Mouse (Mus musculus) kidney, adult 2 months (tissue): ENCODE results near the gene Hcrtr1. TPM values are rescaled to one million over a fixed set of nuclear protein-coding genes. Genes with fewer than 3 reads are reported as not detected.

Source experiments
- DNase-seq: peaks from one replicate; pipeline ENCODE4 v3.0.0; 2021
- H3K27ac ChIP-seq: fragments of 200-500 bp; 2 replicates; pipeline ENCODE4 v1.5.1; 2012; ENCODE audit warnings: low read depth, low read length, control low read depth, inconsistent platforms; ENCODE audit not compliant: insufficient read depth
- H3K27me3 ChIP-seq: fragments of 200-500 bp; replicated peaks from 2 replicates; pipeline ENCODE4 v1.6.1; 2012; ENCODE audit warnings: mild to moderate bottlenecking, moderate library complexity, low read length, inconsistent platforms; ENCODE audit not compliant: control insufficient read depth, insufficient read depth
- H3K36me3 ChIP-seq: fragments of 200-500 bp; 2 replicates; pipeline ENCODE4 v1.6.1; 2012; ENCODE audit warnings: mild to moderate bottlenecking, moderate library complexity, low read length, inconsistent platforms; ENCODE audit not compliant: control insufficient read depth, insufficient read depth
- H3K4me1 ChIP-seq: fragments of 200-500 bp; 2 replicates; pipeline ENCODE4 v1.6.1; 2011; ENCODE audit warnings: low read length; ENCODE audit not compliant: control insufficient read depth, insufficient read depth
- H3K4me3 ChIP-seq: fragments of 200-500 bp; 2 replicates; pipeline ENCODE4 v1.5.1; 2011; ENCODE audit warnings: mild to moderate bottlenecking, low read depth, low read length, control low read depth; ENCODE audit not compliant: insufficient read depth
- CTCF ChIP-seq: fragments of 200-500 bp; conservative IDR thresholded peaks from 2 replicates; pipeline ENCODE4 v1.5.1; 2011; ENCODE audit warnings: low read depth, mild to moderate bottlenecking, control low read depth, low read length, moderate library complexity, mixed read lengths; ENCODE audit not compliant: insufficient read depth, insufficient read length
- POLR2A ChIP-seq: fragments of 200-500 bp; IDR thresholded peaks from one replicate; pipeline ENCODE4 v1.6.1; 2011; ENCODE audit warnings: low read depth, low read length, control low read depth
- WGBS: fragments of 180-500 bp; shearing (Covaris S2); methylation state at CpG from one replicate; pipeline ENCODE4 v1.1.7; 2018; 5-methylcytosine and 5-hydroxymethylcytosine counted together
- polyA plus RNA-seq: library from polyadenylated mRNA; depleted of rRNA; stranded (reverse); fragments of >200 nt; gene quantifications from 2 replicates; pipeline ENCODE4 v1.2.3, GENCODE M21; 2012

Hcrtr1 gene
- polyA plus RNA-seq, 1 experiment: 0.56 TPM

- DNase-seq: no peak
- no peaks in the 10 kb centered on the region for H3K36me3 ChIP-seq
- H3K4me1 ChIP-seq: peaks cover 11% of the 10 kb centered on the region
- 89% methylated on average over 7 of the region's 7 CpGs for WGBS
- no peak for TF ChIP-seq CTCF
- no peak for TF ChIP-seq POLR2A
- H3K4me3 ChIP-seq: no peak overlapping the region
- H3K27me3 ChIP-seq: no peaks in the 10 kb centered on the region
- H3K27ac ChIP-seq: no peak overlapping the region
Observed at GRCm38 (mm10) chr4:130180909-130181602, 41.9 kb upstream of the Hcrtr1 start.

- Histone ChIP-seq H3K4me1 (peaks cover 11% of the 10 kb centered on the region), H3K36me3 (no peaks in the 10 kb centered on the region), H3K4me3 (no peak overlapping the region), H3K27me3 (no peaks in the 10 kb centered on the region), H3K27ac (no peak overlapping the region)
- DNase-seq: no peak
- no peak for TF ChIP-seq POLR2A
- 88% methylated on average over 3 of the region's 3 CpGs for WGBS
Observed at GRCm38 (mm10) chr4:130179876-130180275, 40.7 kb upstream of the Hcrtr1 start.

- Histone ChIP-seq H3K27ac (peak overlapping the region; percentile 61), H3K27me3 (no peaks in the 10 kb centered on the region), H3K4me3 (no peak overlapping the region), H3K4me1 (peaks cover 27% of the 10 kb centered on the region), H3K36me3 (no peaks in the 10 kb centered on the region)
- 40% methylated on average over 7 of the region's 7 CpGs for WGBS
- no peak for TF ChIP-seq CTCF
- TF ChIP-seq POLR2A: no peak
- DNase-seq: peak; percentile 58
Observed at GRCm38 (mm10) chr4:130177536-130177935, 38.4 kb upstream of the Hcrtr1 start.

- Histone ChIP-seq H3K27ac (peak overlapping the region; percentile 61), H3K4me3 (no peak overlapping the region), H3K4me1 (peaks cover 28% of the 10 kb centered on the region), H3K27me3 (no peaks in the 10 kb centered on the region), H3K36me3 (no peaks in the 10 kb centered on the region)
- WGBS: 55% methylated on average over 4 of the region's 4 CpGs
- TF ChIP-seq CTCF: no peak
- TF ChIP-seq POLR2A: no peak
- peak; percentile 84 for DNase-seq
Observed at GRCm38 (mm10) chr4:130177087-130177486, 37.9 kb upstream of the Hcrtr1 start.

- no peak for DNase-seq
- no peak for TF ChIP-seq POLR2A
- H3K27ac ChIP-seq: peak overlapping the region; percentile 33; the same call in 1 of the 2 replicates
- H3K4me3 ChIP-seq: no peak overlapping the region
- H3K36me3 ChIP-seq: no peaks in the 10 kb centered on the region
- peaks cover 35% of the 10 kb centered on the region for H3K4me1 ChIP-seq
- whole genome bisulfite sequencing: 71% methylated on average over 5 of the region's 5 CpGs
- no peaks in the 10 kb centered on the region for H3K27me3 ChIP-seq
Observed at GRCm38 (mm10) chr4:130176156-130176720, 37.1 kb upstream of the Hcrtr1 start.

GRCm38 (mm10) chr4:130175072-130175711 lies 36.0 kb upstream of the Hcrtr1 start, which contains the start of gene Tinagl1:
Tinagl1 (minus strand) TSS chr4:130175122.
- Histone ChIP-seq H3K4me1 (peaks cover 38% of the 10 kb centered on the region), H3K4me3 (peak within 1 kb of the TSS; percentile 71), H3K36me3 (no peaks in the 10 kb centered on the region), H3K27me3 (no peaks in the 10 kb centered on the region), H3K27ac (peak within 1 kb of the TSS; percentile 92)
- TF ChIP-seq POLR2A (no peak), CTCF (no peak)
- 8% methylated on average over 14 of the region's 14 CpGs for WGBS
- peak; percentile 88 for DNase-seq

GRCm38 (mm10) chr4:130174335-130175031 lies 35.3 kb upstream of the Hcrtr1 start:
- Histone ChIP-seq H3K4me1 (peaks cover 45% of the 10 kb centered on the region), H3K27me3 (no peaks in the 10 kb centered on the region), H3K36me3 (no peaks in the 10 kb centered on the region), H3K27ac (peak overlapping the region; percentile 92), H3K4me3 (peak overlapping the region; percentile 71)
- TF ChIP-seq CTCF (no peak), POLR2A (peak; percentile 84)
- peak; percentile 93 for DNase-seq
- 3% methylated on average over 25 of the region's 25 CpGs for WGBS
